Mouse (Mus musculus): ENCODE measurements at regions not wholly inside any gene's neighbourhood (a gene's known extent, or its start where the extent isn't known, plus 50 kb on each side); places are given as distances from the start of the nearest gene placed in this dataset.
A peak's percentile ranks its signal among the peaks of the same experiment; 100 is the strongest.

DNA sequence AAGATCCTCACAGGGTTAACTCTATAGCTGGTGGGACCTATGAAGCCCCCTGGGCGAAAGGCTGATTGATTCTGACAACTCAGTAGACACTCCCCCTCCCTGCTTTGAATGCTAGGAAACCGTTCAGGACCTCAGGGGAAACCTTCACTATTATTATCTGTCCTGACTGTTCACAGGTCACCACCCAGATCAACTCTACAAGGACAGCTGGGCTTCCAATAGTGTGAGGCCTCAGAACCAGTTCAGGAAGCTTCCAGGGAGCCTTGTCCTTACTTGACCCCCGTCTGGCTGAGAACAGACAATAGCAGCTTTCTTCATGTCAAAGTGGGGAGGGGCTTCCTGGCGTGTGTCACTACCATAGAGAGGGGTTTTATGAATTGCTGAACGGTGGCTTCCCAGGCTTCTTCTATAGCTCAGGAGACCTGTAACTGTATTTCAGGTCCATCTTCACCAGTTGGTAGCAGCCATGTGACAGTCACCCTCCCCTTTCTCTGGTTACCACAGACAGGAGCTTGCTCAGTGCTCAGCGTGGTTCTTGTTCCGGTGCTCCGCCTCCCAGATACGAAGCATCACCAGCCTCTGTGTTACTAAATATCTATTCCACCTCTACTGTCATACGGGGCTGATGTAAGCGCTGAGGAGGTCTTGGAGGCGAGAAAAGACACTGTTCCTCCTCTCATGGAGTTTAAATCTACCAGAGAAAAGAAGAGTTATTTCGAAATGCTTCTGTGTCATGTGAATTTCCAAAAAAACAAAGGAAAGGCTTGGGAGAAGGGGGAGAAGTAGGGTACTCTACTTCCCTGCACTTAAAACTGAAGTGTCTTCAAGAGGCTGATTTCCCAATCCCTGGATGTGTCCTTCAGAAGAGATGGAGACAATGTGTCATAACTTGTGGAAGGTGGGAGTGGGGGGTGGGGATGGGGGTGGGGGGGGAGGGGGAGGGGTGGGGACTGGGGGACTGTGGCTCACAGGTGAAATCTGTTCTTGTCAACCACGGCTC lies 96.9 kb downstream of the Vcpkmt start:
- no peak; the same call in 1 of the 2 replicates for ATAC-seq (ENCODE audit: insufficient number of reproducible peaks, insufficient read depth, low FRiP score, low TSS enrichment, low read depth)
- Histone ChIP-seq H3K9me3 (0 out of 2 replicates have a peak, but pooled peaks cover 6% of the 10 kb centered on the region), H3K9ac (no peak overlapping the region), H3K36me3 (no peaks in the 10 kb centered on the region), H3K4me3 (peak overlapping the region; percentile 8; the same call in 1 of the 2 replicates), H3K27ac (no peak overlapping the region), H3K27me3 (no peaks in the 10 kb centered on the region), H3K4me1 (peaks cover 13% of the 10 kb centered on the region), H3K4me2 (peak overlapping the region; percentile 51)
- 18% methylated on average over 14 of the region's 14 CpGs for WGBS

DNA sequence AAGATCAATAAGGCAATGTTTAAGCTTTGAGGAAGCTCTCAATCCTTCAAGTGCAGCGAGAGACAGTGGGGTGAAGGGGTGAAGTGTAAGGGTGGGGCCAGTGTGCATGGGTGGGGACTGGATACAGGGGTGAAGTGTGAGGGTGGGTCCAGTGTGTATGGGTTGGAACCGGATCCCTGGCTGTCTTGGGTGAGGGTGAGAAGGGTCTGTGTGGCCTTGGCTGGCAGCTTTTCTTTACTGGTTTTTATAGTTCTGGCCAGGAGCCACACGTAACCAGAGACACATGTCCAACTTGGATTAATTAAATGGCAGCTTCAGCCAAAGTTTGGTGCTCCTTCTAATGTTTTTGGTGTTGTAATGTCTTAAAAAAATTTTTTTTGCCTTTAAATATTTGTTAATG lies 101.4 kb downstream of the Vcpkmt start:
- Histone ChIP-seq H3K4me1 (peaks cover 28% of the 10 kb centered on the region), H3K36me3 (no peaks in the 10 kb centered on the region), H3K9ac (no peak overlapping the region), H3K9me3 (0 out of 2 replicates have a peak, but pooled peaks cover 6% of the 10 kb centered on the region), H3K27ac (peak overlapping the region; percentile 76), H3K4me2 (no peak overlapping the region), H3K4me3 (no peak overlapping the region), H3K27me3 (no peaks in the 10 kb centered on the region)
- 46% methylated on average over 3 of the region's 3 CpGs for WGBS
- peak; percentile 60; the same call in 1 of the 2 replicates for ATAC-seq (ENCODE audit: insufficient number of reproducible peaks, insufficient read depth, low FRiP score, low TSS enrichment, low read depth)

GRCm38 (mm10) chr12:69476631-69477091 lies 104.4 kb upstream of the Gm9887 start:
- peak overlapping the region; percentile 57 for H3K9ac ChIP-seq
- no peaks in the 10 kb centered on the region for H3K36me3 ChIP-seq
- no peak for ATAC-seq (ENCODE audit: insufficient number of reproducible peaks, insufficient read depth, low FRiP score, low TSS enrichment, low read depth)
- H3K9me3 ChIP-seq: no peaks in the 10 kb centered on the region
- peak overlapping the region; percentile 6; the same call in 1 of the 2 replicates for H3K4me3 ChIP-seq
- no peaks in the 10 kb centered on the region for H3K27me3 ChIP-seq
- peaks cover 59% of the 10 kb centered on the region for H3K4me1 ChIP-seq
- H3K4me2 ChIP-seq: peak overlapping the region; percentile 52
- peak overlapping the region; percentile 80 for H3K27ac ChIP-seq
- 5% methylated on average over 18 of the region's 18 CpGs for WGBS

- Histone ChIP-seq H3K9me3 (no peaks in the 10 kb centered on the region), H3K36me3 (no peaks in the 10 kb centered on the region), H3K27ac (peak overlapping the region; percentile 80), H3K9ac (no peak overlapping the region; the same call in 1 of the 2 replicates), H3K4me2 (peak overlapping the region; percentile 52), H3K4me3 (no peak overlapping the region), H3K4me1 (peaks cover 55% of the 10 kb centered on the region), H3K27me3 (no peaks in the 10 kb centered on the region)
- no peak for ATAC-seq (ENCODE audit: insufficient number of reproducible peaks, insufficient read depth, low FRiP score, low TSS enrichment, low read depth)
- 64% methylated on average over 4 of the region's 4 CpGs for WGBS
Measured at GRCm38 (mm10) chr12:69476131-69476530, 103.9 kb upstream of the Gm9887 start.

- WGBS: 54% methylated on average over 17 of the region's 17 CpGs
- Histone ChIP-seq H3K9ac (0 out of 2 replicates have a peak overlapping the region, but pooled peaks have one; percentile 55), H3K4me2 (peak overlapping the region; percentile 45), H3K27me3 (no peaks in the 10 kb centered on the region), H3K4me3 (no peak overlapping the region), H3K9me3 (no peaks in the 10 kb centered on the region), H3K36me3 (no peaks in the 10 kb centered on the region), H3K27ac (peak overlapping the region; percentile 88), H3K4me1 (peaks cover 54% of the 10 kb centered on the region)
- ATAC-seq (ENCODE audit: insufficient number of reproducible peaks, insufficient read depth, low FRiP score, low TSS enrichment, low read depth): peak; percentile 74
Measured at GRCm38 (mm10) chr12:69474916-69475661, 102.8 kb upstream of the Gm9887 start.

DNA sequence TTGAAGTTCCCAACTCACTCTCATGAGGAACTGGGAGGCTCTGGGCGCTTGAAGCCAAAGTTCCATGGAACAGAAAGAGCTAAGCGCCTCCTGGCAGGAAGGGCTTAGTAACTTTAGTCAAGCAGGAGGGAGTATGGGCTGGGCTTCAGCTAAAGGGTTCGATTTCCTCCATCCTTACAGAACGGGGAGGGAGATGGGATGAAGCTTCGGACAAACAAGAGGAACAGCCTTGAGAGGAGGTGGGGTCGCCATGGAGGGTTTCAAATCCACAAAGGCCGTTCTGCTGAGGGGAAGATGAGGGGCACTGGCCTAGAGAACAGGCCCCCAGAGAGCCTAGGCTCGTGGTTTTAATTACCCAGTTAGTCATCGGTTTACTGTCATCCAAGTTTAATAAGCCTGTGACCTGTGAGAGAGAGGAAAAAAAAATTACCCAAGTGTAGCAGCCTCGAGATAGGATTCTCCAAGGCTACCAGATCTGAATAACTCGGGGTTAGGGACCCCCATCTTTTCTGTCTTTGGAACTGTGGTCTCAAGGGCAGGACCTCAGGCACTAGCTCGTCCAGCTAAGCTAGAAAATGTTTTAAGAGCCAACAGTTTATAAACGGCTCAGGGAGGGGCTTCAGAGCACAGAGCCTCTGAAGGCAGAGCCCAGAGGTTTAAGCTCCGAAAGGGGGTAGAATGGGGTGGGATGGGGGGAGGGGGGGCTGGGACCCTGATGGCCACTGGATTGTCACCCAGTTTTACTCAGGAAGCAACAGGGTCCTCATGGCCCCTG lies 102.1 kb upstream of the Gm9887 start:
- peaks cover 54% of the 10 kb centered on the region for H3K4me1 ChIP-seq

DNA sequence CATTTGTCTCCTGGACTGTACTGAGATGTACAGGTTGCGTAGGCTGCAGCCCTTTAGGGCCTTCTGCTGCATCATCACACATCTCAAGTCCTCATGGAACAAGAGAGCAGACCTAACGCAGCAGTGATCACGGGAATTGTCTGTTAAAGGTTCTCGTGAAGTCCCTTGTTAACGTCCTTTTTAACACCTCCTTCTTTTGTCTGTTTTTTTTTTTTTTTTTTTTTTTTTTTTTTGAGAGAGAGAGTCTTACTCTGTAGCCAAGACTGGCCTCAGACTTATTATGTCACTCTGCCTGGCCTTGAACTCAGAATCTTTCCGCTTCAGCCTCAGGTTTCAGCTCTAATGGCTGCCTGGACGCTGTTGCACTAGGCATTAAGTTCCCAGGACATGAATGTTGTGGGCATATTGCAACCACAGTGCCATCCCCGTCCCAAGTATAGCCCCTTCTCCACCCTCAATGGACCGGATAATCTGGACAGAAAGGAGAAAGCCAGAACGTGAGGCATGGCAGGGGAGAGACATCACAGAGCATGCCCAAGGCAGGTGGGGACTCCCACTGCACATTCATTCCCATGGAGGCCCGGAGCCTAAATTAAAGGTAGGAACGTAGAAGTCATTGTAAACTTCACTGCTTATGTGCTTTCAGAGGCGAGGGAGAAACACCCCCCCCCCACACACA lies 101.3 kb upstream of the Gm9887 start:
- Histone ChIP-seq H3K4me2 (peak overlapping the region; percentile 45), H3K4me1 (peaks cover 54% of the 10 kb centered on the region)
- 70% methylated on average over 13 of the region's 13 CpGs for WGBS

More for the DNA sequence above, 102.1 kb upstream of the Gm9887 start:
- no peak overlapping the region for H3K4me3 ChIP-seq
- peak overlapping the region; percentile 55; the same call in 1 of the 2 replicates for H3K9ac ChIP-seq
- no peaks in the 10 kb centered on the region for H3K36me3 ChIP-seq
- H3K9me3 ChIP-seq: no peaks in the 10 kb centered on the region
- H3K27me3 ChIP-seq: no peaks in the 10 kb centered on the region
- H3K4me2 ChIP-seq: peak overlapping the region; percentile 45
- peak overlapping the region; percentile 88 for H3K27ac ChIP-seq
- 8% methylated on average over 14 of the region's 14 CpGs for WGBS
- ATAC-seq (ENCODE audit: insufficient number of reproducible peaks, insufficient read depth, low FRiP score, low TSS enrichment, low read depth): 0 out of 2 replicates have a peak, but pooled peaks have one; percentile 15

GRCm38 (mm10) chr12:69472912-69473311 lies 100.7 kb upstream of the Gm9887 start:
- H3K4me2 ChIP-seq: no peak overlapping the region
- H3K4me1 ChIP-seq: peaks cover 51% of the 10 kb centered on the region
- no peak overlapping the region for H3K27ac ChIP-seq
- 91% methylated on average over 9 of the region's 9 CpGs for WGBS
- no peak for ATAC-seq (ENCODE audit: insufficient number of reproducible peaks, insufficient read depth, low FRiP score, low TSS enrichment, low read depth)
- no peaks in the 10 kb centered on the region for H3K9me3 ChIP-seq
- no peaks in the 10 kb centered on the region for H3K36me3 ChIP-seq
- H3K27me3 ChIP-seq: no peaks in the 10 kb centered on the region
- H3K9ac ChIP-seq: no peak overlapping the region
- H3K4me3 ChIP-seq: no peak overlapping the region

More for the DNA sequence above, 101.3 kb upstream of the Gm9887 start:
- Histone ChIP-seq H3K27me3 (no peaks in the 10 kb centered on the region), H3K27ac (peak overlapping the region; percentile 88), H3K36me3 (no peaks in the 10 kb centered on the region), H3K9ac (0 out of 2 replicates have a peak overlapping the region, but pooled peaks have one; percentile 12), H3K4me3 (no peak overlapping the region), H3K9me3 (no peaks in the 10 kb centered on the region)
- no peak for ATAC-seq (ENCODE audit: insufficient number of reproducible peaks, insufficient read depth, low FRiP score, low TSS enrichment, low read depth)

GRCm38 (mm10) chr12:69471876-69472275 lies 99.6 kb upstream of the Gm9887 start:
- Histone ChIP-seq H3K27ac (0 out of 2 replicates have a peak overlapping the region, but pooled peaks have one; percentile 28), H3K4me1 (peaks cover 54% of the 10 kb centered on the region), H3K4me2 (no peak overlapping the region), H3K9me3 (no peaks in the 10 kb centered on the region), H3K9ac (no peak overlapping the region), H3K27me3 (no peaks in the 10 kb centered on the region), H3K4me3 (no peak overlapping the region), H3K36me3 (no peaks in the 10 kb centered on the region)
- ATAC-seq (ENCODE audit: insufficient number of reproducible peaks, insufficient read depth, low FRiP score, low TSS enrichment, low read depth): no peak
- WGBS: 52% methylated on average over 5 of the region's 5 CpGs

- Histone ChIP-seq H3K27ac (no peak overlapping the region), H3K9me3 (no peaks in the 10 kb centered on the region), H3K4me1 (peaks cover 28% of the 10 kb centered on the region), H3K4me3 (no peak overlapping the region), H3K27me3 (no peaks in the 10 kb centered on the region), H3K36me3 (no peaks in the 10 kb centered on the region), H3K9ac (no peak overlapping the region), H3K4me2 (no peak overlapping the region)
- ATAC-seq (ENCODE audit: insufficient number of reproducible peaks, insufficient read depth, low FRiP score, low TSS enrichment, low read depth): no peak
- 84% methylated on average over 6 of the region's 6 CpGs for WGBS
Measured at GRCm38 (mm10) chr12:69469004-69469403, 96.7 kb upstream of the Gm9887 start.

Measured in embryonic facial prominence, embryonic 13.5 days (tissue).